Mouse (Mus musculus) bone marrow, adult 2 months (tissue): ENCODE measurements around the gene Edc4.
A peak's percentile ranks its signal among the peaks of the same experiment; 100 is the strongest.

Source experiments
- CTCF ChIP-seq: fragments of 200-500 bp; IDR thresholded peaks from 2 replicates; pipeline ENCODE4 v1.5.1; 2011; ENCODE audit warnings: low read length, control low read depth; ENCODE audit not compliant: control insufficient read depth, insufficient read depth
- POLR2A ChIP-seq: fragments of 200-500 bp; IDR thresholded peaks from 2 replicates; pipeline ENCODE4 v1.6.1; 2011; ENCODE audit warnings: low read depth, mild to moderate bottlenecking, control low read depth, low read length, borderline replicate concordance; ENCODE audit not compliant: control insufficient read depth

GRCm38 (mm10) chr8:105835318-105835717, 45.4 kb upstream of the Edc4 start:
- TF ChIP-seq POLR2A = no peak
- peak; percentile 80 for TF ChIP-seq CTCF
